Mouse (Mus musculus): ENCODE data around the gene Jade3. TPM values are rescaled to one million over a fixed set of nuclear protein-coding genes. Genes with fewer than 3 reads are reported as not detected.
A peak's percentile ranks its signal among the peaks of the same experiment; 100 is the strongest.

The Jade3 gene
- polyA plus RNA-seq, 1 experiment from 2014 or later: 5.1 TPM

GRCm38 (mm10) chrX:20418461-20418860 is 7.0 kb upstream of the Jade3 start:
- H3K4me3 ChIP-seq: no peak overlapping the region
- H3K36me3 ChIP-seq: no peaks in the 10 kb centered on the region
- no peak overlapping the region for H3K9ac ChIP-seq
- H3K9me3 ChIP-seq: no peaks in the 10 kb centered on the region
- 94% methylated on average over 2 of the region's 2 CpGs for WGBS
- no peaks in the 10 kb centered on the region for H3K27me3 ChIP-seq
- no peak overlapping the region for H3K4me2 ChIP-seq
- no peak overlapping the region for H3K27ac ChIP-seq (replicated peaks)
- no peaks in the 10 kb centered on the region for H3K4me1 ChIP-seq (replicated peaks)
- ATAC-seq (ENCODE audit: low FRiP score, low read depth): no peak

GRCm38 (mm10) chrX:20419536-20419935 is 6.0 kb upstream of the Jade3 start:
- Histone ChIP-seq H3K27me3 (no peaks in the 10 kb centered on the region), H3K9me3 (no peaks in the 10 kb centered on the region), H3K9ac (no peak overlapping the region), H3K4me3 (no peak overlapping the region), H3K27ac (replicated peaks) (no peak overlapping the region), H3K36me3 (no peaks in the 10 kb centered on the region), H3K4me2 (no peak overlapping the region), H3K4me1 (replicated peaks) (no peaks in the 10 kb centered on the region)
- WGBS: 91% methylated on average over 4 of the region's 4 CpGs
- ATAC-seq (ENCODE audit: low FRiP score, low read depth): no peak

DNA sequence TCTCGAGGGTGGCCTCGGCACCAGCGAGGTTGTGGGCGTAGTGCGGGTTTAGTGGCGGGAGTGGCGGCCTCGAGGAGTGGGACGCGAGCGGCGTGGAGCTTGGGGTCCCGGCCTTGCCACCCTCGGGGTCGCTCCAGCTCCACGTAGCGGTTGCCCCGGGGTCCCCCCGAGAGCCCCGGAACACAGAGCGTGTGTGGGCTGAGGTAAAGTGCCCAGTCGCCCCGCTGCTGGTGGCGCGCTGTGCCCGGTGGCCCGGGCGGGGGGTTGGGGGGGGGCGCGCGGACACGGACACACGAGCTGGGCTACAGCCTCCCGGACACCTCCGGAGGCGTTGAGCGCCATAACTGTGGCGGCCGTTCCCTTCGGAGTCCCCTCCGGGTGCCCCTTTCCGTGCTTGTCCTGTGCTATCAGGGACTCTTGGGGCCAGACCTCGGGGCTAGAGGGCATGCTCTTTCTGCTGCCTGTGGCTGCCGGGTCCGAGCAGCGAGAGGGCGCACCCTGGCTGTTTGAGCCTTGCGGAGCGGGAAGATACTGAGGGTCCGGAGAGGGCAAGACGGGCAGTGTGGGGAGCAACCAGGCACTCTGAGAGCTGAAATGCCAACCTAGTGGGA is 456 bp downstream of the Jade3 start:
- Histone ChIP-seq H3K27ac (replicated peaks) (peak overlapping the region; percentile 87), H3K36me3 (0 out of 2 replicates have a peak, but pooled peaks cover 3% of the 10 kb centered on the region), H3K9me3 (no peaks in the 10 kb centered on the region), H3K27me3 (no peaks in the 10 kb centered on the region), H3K4me3 (peak overlapping the region; percentile 63), H3K9ac (peak overlapping the region; percentile 68), H3K4me2 (peak overlapping the region; percentile 64), H3K4me1 (replicated peaks) (peaks cover 5% of the 10 kb centered on the region)
- no peak for ATAC-seq (ENCODE audit: low FRiP score, low read depth)
- 22% methylated on average over 27 of the region's 51 CpGs for WGBS

- Histone ChIP-seq H3K9ac (no peak overlapping the region), H3K4me2 (no peak overlapping the region), H3K36me3 (no peaks in the 10 kb centered on the region), H3K27me3 (no peaks in the 10 kb centered on the region), H3K4me1 (replicated peaks) (no peaks in the 10 kb centered on the region), H3K9me3 (no peaks in the 10 kb centered on the region), H3K27ac (replicated peaks) (no peak overlapping the region), H3K4me3 (no peak overlapping the region)
- no peak for ATAC-seq (ENCODE audit: low FRiP score, low read depth)
- whole genome bisulfite sequencing: 86% methylated on average over 2 of the region's 2 CpGs
These were observed 57.7 kb downstream of the Jade3 start for GRCm38 (mm10) chrX:20483213-20483612.

DNA sequence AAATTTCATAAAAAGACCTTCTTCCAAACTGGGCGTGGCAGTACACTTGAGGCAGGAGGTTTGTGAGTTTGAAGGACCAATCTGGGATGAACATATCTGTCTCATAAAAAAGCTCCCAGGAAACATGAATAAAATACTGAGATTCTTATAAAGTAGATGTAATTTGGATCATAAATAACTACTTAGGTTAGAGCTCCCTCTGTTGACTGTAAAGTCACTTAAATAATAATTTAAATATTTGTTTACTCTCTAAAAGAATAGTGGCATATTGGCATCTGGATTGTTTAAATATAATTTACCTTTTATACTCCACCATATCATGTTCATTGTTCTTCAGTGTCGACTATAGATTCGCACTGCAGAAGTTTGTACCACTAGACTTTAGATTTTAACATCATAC is 72.2 kb downstream of the Jade3 start:
- no peak for ATAC-seq (ENCODE audit: low FRiP score, low read depth)
- Histone ChIP-seq H3K4me1 (replicated peaks) (no peaks in the 10 kb centered on the region), H3K36me3 (peaks cover 17% of the 10 kb centered on the region; the same call in 1 of the 2 replicates), H3K9ac (no peak overlapping the region), H3K27me3 (no peaks in the 10 kb centered on the region), H3K27ac (replicated peaks) (no peak overlapping the region), H3K9me3 (no peaks in the 10 kb centered on the region), H3K4me3 (no peak overlapping the region), H3K4me2 (no peak overlapping the region)
- 90% methylated on average over 3 of the region's 3 CpGs for WGBS

GRCm38 (mm10) chrX:20520290-20520939 is 94.9 kb downstream of the Jade3 start:
- no peaks in the 10 kb centered on the region for H3K9me3 ChIP-seq
- no peak overlapping the region for H3K9ac ChIP-seq
- H3K27me3 ChIP-seq: no peaks in the 10 kb centered on the region
- no peak overlapping the region for H3K4me3 ChIP-seq
- H3K27ac ChIP-seq (replicated peaks): no peak overlapping the region
- no peak for ATAC-seq (ENCODE audit: low FRiP score, low read depth)
- peaks cover 6% of the 10 kb centered on the region; the same call in 1 of the 2 replicates for H3K36me3 ChIP-seq
- H3K4me1 ChIP-seq (replicated peaks): no peaks in the 10 kb centered on the region
- no peak overlapping the region for H3K4me2 ChIP-seq
- 90% methylated on average over 7 of the region's 7 CpGs for WGBS

DNA sequence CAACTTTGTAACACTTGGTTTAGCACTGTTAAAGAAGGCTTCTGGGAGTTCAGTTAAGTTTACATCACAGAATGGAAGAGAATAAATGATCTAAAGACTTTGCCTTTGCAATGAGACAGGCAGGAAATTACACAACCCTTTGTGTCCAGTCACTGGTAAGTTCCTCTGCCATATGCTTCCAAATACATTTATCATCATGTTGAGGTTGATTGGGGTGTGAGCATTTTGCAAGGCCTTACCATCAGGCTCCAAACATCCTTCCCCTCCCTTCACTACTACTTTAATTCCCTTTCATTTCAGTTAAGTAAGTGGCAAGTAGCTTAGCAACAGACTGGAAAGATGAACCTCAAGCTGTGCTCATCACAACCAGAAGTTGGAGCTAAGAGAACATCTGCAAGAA is 96.1 kb downstream of the Jade3 start:
- Histone ChIP-seq H3K9ac (no peak overlapping the region), H3K4me1 (replicated peaks) (no peaks in the 10 kb centered on the region), H3K4me3 (no peak overlapping the region), H3K27me3 (no peaks in the 10 kb centered on the region), H3K36me3 (peaks cover 6% of the 10 kb centered on the region; the same call in 1 of the 2 replicates), H3K9me3 (no peaks in the 10 kb centered on the region), H3K27ac (replicated peaks) (no peak overlapping the region), H3K4me2 (no peak overlapping the region)
- no peak for ATAC-seq (ENCODE audit: low FRiP score, low read depth)

- Histone ChIP-seq H3K27ac (replicated peaks) (no peak overlapping the region), H3K9me3 (no peaks in the 10 kb centered on the region), H3K4me2 (no peak overlapping the region), H3K4me1 (replicated peaks) (no peaks in the 10 kb centered on the region), H3K36me3 (no peaks in the 10 kb centered on the region), H3K27me3 (no peaks in the 10 kb centered on the region), H3K4me3 (no peak overlapping the region), H3K9ac (no peak overlapping the region)
- ATAC-seq (ENCODE audit: low FRiP score, low read depth): no peak
- 48% methylated on average over 1 of the region's 1 CpGs for WGBS
These were observed 107.1 kb downstream of the Jade3 start for GRCm38 (mm10) chrX:20532621-20533020.

GRCm38 (mm10) chrX:20543867-20544266 is 118.4 kb downstream of the Jade3 start:
- 86% methylated on average over 3 of the region's 3 CpGs for WGBS
- Histone ChIP-seq H3K9me3 (no peaks in the 10 kb centered on the region), H3K27me3 (no peaks in the 10 kb centered on the region), H3K4me1 (replicated peaks) (no peaks in the 10 kb centered on the region), H3K4me3 (no peak overlapping the region), H3K4me2 (no peak overlapping the region), H3K9ac (no peak overlapping the region), H3K36me3 (no peaks in the 10 kb centered on the region), H3K27ac (replicated peaks) (no peak overlapping the region)
- no peak for ATAC-seq (ENCODE audit: low FRiP score, low read depth)

GRCm38 (mm10) chrX:20547609-20548008 is 122.1 kb downstream of the Jade3 start:
- H3K27ac ChIP-seq (replicated peaks): no peak overlapping the region
- no peak for ATAC-seq (ENCODE audit: low FRiP score, low read depth)

DNA sequence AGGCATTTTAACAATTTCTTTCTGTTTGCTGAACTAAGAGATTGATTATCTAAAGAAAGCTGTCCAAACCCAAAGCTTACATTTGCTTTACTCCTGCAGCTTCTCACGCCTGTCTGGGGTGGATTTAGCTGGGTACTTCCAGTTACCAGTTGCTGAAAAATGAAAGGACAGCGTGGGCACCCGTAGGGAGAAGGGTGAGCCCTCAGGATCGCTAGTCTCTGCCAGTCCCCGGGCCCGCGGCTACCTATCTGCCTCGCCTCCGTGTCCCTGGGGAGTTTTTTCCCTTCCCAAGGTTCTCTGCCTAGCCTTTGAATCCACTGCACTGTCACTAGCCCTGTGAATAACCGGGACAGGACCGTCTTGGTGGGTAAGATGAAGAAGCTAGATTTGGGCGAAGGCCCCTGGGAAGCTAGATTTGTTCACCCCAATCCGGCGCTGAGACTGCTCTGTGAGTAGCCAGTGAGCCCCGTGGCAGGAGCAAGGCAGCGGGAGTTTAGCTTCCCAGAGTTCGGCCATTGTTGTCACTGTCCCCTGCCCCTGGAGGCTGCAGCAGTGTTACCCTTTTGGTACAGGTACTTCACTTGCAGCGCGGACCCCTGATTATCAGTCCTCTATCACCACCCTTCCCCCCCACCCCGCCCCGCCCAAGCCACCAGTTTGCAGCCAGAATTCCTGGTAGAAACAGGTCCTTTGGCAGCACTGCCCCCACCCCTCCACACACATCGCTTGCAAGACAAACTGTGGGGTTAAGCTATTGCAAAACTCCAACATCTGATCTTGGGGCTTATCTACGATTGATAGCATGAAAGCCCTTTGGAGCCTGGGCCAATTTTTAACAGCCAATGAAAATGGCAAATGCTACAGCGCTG is 122.8 kb downstream of the Jade3 start:
- no peak overlapping the region for H3K27ac ChIP-seq (replicated peaks)
- H3K9me3 ChIP-seq: no peaks in the 10 kb centered on the region
- peak; percentile 69; the same call in 1 of the 2 replicates for ATAC-seq (ENCODE audit: low FRiP score, low read depth)
- peak overlapping the region; percentile 64 for H3K4me2 ChIP-seq
- H3K4me1 ChIP-seq (replicated peaks): no peaks in the 10 kb centered on the region
- H3K9ac ChIP-seq: peak overlapping the region; percentile 25; the same call in 1 of the 2 replicates
- H3K27me3 ChIP-seq: no peaks in the 10 kb centered on the region
- H3K4me3 ChIP-seq: peak overlapping the region; percentile 39
- no peaks in the 10 kb centered on the region for H3K36me3 ChIP-seq
- WGBS: 24% methylated on average over 24 of the region's 24 CpGs

More at GRCm38 (mm10) chrX:20547609-20548008, 122.1 kb downstream of the Jade3 start:
- H3K36me3 ChIP-seq: no peaks in the 10 kb centered on the region
- no peak overlapping the region; the same call in 1 of the 2 replicates for H3K9ac ChIP-seq
- H3K27me3 ChIP-seq: no peaks in the 10 kb centered on the region
- WGBS: 55% methylated on average over 5 of the region's 5 CpGs
- peak overlapping the region; percentile 39 for H3K4me3 ChIP-seq
- no peaks in the 10 kb centered on the region for H3K4me1 ChIP-seq (replicated peaks)
- H3K9me3 ChIP-seq: no peaks in the 10 kb centered on the region
- peak overlapping the region; percentile 64 for H3K4me2 ChIP-seq

- no peak for ATAC-seq (ENCODE audit: low FRiP score, low read depth)
- H3K4me3 ChIP-seq: peak overlapping the region; percentile 39; the same call in 1 of the 2 replicates
These were observed 123.5 kb downstream of the Jade3 start for GRCm38 (mm10) chrX:20548880-20549440.

More at GRCm38 (mm10) chrX:20548880-20549440, 123.5 kb downstream of the Jade3 start:
- Histone ChIP-seq H3K9ac (no peak overlapping the region), H3K4me2 (peak overlapping the region; percentile 64), H3K36me3 (no peaks in the 10 kb centered on the region), H3K27me3 (no peaks in the 10 kb centered on the region), H3K27ac (replicated peaks) (no peak overlapping the region), H3K9me3 (no peaks in the 10 kb centered on the region), H3K4me1 (replicated peaks) (no peaks in the 10 kb centered on the region)
- WGBS: 43% methylated on average over 1 of the region's 1 CpGs

Measured in hindbrain, embryonic 15.5 days (tissue).